Mouse (Mus musculus) megakaryocyte, embryonic 14.5 days (primary cell): Measurements from ENCODE around the gene Polr2j. TPM values are rescaled to one million over a fixed set of nuclear protein-coding genes. Genes with fewer than 3 reads are reported as not detected.
"Not testable (repeated sequence)": the region's sequence is repeated elsewhere in the genome, so short reads cannot be mapped to it uniquely, and the experiment has no call there.

ENCODE experiments used
- H3K27me3 ChIP-seq: replicated peaks from 2 replicates; pipeline ENCODE3; 2012; ENCODE audit warnings: inconsistent platforms
- H3K36me3 ChIP-seq: replicated peaks from 2 replicates; pipeline ENCODE3; 2012; ENCODE audit warnings: low read length, inconsistent platforms, mixed read lengths
- H3K4me1 ChIP-seq: 2 replicates; pipeline ENCODE4 v1.6.1; 2012; ENCODE audit warnings: inconsistent platforms
- H3K4me3 ChIP-seq: replicated peaks from 2 replicates; pipeline ENCODE3; 2012; ENCODE audit warnings: moderate library complexity, mild to moderate bottlenecking, inconsistent platforms
- H3K9me3 ChIP-seq: 2 replicates; pipeline ENCODE4 v1.6.1; 2012; ENCODE audit warnings: inconsistent platforms
- FLI1 ChIP-seq: IDR thresholded peaks from 2 replicates; pipeline ENCODE4 v1.6.1; 2012; ENCODE audit warnings: low read length, inconsistent platforms, mixed read lengths
- GATA1 ChIP-seq: IDR thresholded peaks from 3 replicates; pipeline ENCODE4 v1.6.1; 2012; ENCODE audit warnings: mixed read lengths, low read length, inconsistent platforms, borderline replicate concordance
- polyA plus RNA-seq: library from polyadenylated mRNA; stranded (reverse); fragments of >175 nt; gene quantifications from 2 replicates; pipeline ENCODE4 v1.2.3, GENCODE M21; 2012; ENCODE audit warnings: low replicate concordance; ENCODE audit not compliant: insufficient read depth

Polr2j gene
- polyA plus RNA-seq, 1 experiment = 91.2 TPM

DNA sequence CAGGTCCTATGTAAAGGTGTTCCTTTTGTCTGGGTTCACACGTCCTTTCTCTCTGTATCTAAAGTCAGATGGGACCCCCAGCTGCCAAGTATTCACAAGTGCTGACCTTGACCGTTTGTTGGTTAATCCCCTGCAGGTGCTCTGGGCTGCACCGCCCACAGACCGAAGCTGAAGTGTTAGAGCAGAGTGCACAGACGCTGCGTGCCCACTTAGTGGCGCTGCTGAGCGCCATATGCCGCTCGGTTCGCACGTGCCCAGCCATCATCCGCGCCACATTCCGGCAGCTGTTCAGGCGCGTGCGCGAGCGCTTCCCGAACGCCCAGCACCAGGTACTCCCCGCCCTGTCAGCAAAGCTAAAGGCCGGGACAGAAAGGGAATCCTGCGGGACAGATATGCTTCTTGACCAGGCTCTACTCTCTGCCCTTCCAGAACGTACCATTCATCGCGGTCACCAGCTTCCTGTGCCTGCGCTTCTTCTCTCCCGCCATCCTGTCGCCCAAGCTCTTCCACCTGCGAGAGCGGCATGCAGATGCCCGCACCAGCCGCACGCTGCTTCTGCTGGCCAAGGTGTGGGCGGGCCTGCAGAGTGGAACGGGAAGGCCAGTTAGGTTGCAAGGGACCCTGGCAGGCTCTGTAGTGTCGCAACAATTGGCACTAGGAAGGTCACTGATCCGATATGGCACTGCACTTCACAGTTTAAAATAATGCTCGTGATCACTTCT lies 14.2 kb upstream of the Polr2j start:
- peaks cover 32% of the 10 kb centered on the region for H3K4me1 ChIP-seq
- H3K36me3 ChIP-seq = peaks cover 10% of the 10 kb centered on the region
- peaks cover 16% of the 10 kb centered on the region for H3K27me3 ChIP-seq
- TF ChIP-seq GATA1 = no peak
- no peak for TF ChIP-seq FLI1
- peaks cover 6% of the 10 kb centered on the region for H3K9me3 ChIP-seq
- H3K4me3 ChIP-seq = peak overlapping the region; percentile 92

DNA sequence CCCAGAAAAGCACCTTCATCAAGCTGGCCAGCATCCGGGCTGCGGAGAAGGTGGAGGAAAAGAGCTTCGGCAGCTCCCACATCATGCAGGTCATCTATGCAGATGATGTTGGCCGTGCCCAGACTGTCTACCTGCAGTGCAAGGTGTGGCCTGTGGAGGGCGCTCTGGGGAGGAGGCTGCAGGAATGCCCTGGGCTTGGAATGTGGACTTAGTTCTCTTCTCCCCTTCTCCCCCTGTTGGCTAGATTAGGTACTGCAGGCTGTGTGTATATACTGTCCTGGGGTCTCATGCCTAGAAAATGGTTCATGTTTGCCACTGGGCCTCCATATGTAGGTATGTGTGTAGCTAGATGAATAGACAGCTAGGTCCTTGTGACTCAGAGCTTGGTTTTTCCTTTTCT lies 11.9 kb upstream of the Polr2j start:
- Histone ChIP-seq H3K36me3 (peaks cover 10% of the 10 kb centered on the region), H3K27me3 (peaks cover 8% of the 10 kb centered on the region), H3K9me3 (peaks cover 6% of the 10 kb centered on the region), H3K4me1 (peaks cover 53% of the 10 kb centered on the region), H3K4me3 (no peak overlapping the region)
- TF ChIP-seq GATA1 (no peak), FLI1 (no peak)

DNA sequence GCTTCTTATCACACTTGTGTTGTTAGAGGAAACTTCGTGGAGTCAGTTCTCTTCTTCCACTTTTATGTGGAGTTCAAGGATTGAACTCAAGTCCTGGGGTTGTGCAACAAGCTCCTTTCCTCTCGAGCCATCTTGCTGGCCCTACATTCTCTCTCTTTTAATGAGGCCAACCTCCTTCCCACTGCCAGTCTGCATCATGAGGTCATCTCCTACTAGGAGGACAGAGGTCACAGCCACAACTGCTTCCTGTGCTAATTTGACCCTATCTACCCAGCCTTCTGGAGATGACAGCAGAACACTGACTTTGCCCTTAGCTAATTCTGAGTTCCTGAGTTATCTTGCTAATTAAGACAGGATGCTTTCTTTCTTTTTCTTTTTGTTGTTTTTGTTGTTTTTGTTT lies 7.9 kb upstream of the Polr2j start:
- H3K4me3 ChIP-seq = no peak overlapping the region
- H3K36me3 ChIP-seq = peaks cover 10% of the 10 kb centered on the region
- H3K4me1 ChIP-seq = peaks cover 37% of the 10 kb centered on the region
- H3K27me3 ChIP-seq = peaks cover 5% of the 10 kb centered on the region
- peaks cover 6% of the 10 kb centered on the region for H3K9me3 ChIP-seq
- TF ChIP-seq GATA1 (no peak), FLI1 (no peak)

DNA sequence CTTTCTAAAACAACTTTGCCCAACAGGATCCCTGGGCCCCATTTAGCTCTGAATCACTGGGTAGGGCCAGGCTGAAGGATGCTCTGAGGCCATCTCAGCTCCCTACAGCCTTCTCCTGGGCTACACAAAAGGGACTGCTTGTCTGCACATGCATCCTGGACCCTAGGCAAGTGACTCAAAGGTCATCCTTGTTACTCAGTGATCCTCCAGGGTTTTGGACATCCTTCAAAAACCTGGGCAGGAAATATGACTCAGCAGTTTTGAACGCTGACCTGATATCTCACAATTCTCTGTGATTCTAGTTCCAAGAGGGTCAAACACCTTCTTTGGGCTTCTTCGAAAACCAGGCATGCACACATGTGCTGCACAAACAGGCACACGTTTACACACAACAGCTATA lies 7.4 kb upstream of the Polr2j start:
- Histone ChIP-seq H3K4me3 (peak overlapping the region; percentile 69), H3K4me1 (peaks cover 37% of the 10 kb centered on the region), H3K36me3 (peaks cover 6% of the 10 kb centered on the region), H3K27me3 (peaks cover 5% of the 10 kb centered on the region), H3K9me3 (peaks cover 6% of the 10 kb centered on the region)
- TF ChIP-seq GATA1 (no peak), FLI1 (no peak)

DNA sequence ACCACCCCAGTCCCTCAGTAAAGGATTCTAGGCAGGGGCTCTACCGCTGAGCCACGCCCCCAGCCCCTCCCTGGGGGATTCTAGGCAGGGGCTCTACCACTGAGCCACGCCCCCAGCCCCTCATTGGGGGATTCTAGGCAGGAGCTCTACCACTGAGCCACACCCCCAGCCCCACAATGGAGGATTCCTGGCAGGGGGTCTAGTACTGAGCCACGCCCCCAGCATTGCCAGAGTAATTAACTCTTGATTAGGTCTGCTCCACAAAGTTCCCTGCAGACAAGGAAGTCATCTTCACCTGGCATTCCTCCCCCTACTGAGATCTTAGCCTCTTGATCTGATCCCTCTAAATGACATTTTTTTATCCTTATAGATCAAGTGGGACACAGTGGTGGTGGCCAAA lies 2.9 kb upstream of the Polr2j start:
- H3K9me3 ChIP-seq, H3K27me3 ChIP-seq, H3K36me3 ChIP-seq, H3K4me3 ChIP-seq: not testable (repeated sequence)
- H3K4me1 ChIP-seq = peaks cover 48% of the 10 kb centered on the region

DNA sequence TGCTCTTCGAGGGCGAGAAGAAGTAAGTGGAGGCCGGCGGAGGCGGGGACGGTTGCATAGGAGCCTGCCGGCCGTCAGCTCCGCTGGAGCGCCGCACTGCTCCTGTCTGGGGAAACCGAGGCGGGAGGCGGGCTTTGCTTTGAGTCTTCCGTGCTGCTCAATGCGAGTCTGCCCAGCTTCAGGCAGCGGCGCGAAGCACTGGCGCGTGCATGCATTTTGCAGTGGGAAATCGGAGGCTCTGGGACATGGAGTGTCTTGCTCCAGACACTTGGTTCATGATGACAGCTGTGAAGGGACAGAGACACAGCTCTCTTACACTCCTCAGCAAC lies 317 bp downstream of the Polr2j start:
- H3K27me3 ChIP-seq = no peaks in the 10 kb centered on the region

DNA sequence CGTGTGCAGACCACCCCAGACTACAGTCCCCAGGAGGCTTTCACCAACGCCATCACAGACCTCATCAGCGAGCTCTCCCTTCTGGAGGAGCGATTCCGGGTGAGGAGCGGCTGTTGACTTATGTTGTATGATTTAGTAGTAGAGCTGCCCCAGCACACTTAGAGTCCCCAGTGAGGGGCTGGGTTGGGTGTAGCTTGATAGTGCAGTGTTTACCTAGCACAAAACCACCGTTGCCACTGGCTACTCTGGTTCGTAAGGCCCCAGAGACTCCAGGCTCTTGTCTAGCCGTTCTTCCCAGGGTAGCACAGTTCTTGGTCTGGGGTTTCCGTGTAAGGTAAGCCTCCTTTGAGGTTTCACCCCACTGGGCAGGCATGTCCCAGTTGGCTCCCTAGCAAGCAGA lies 5.7 kb downstream of the Polr2j start:
- no peaks in the 10 kb centered on the region for H3K27me3 ChIP-seq
- H3K36me3 ChIP-seq = peaks cover 88% of the 10 kb centered on the region
- no peak overlapping the region for H3K4me3 ChIP-seq
- H3K9me3 ChIP-seq = no peaks in the 10 kb centered on the region
- TF ChIP-seq GATA1 (no peak), FLI1 (no peak)
- H3K4me1 ChIP-seq = peaks cover 24% of the 10 kb centered on the region

More for the DNA sequence above, 317 bp downstream of the Polr2j start:
- Histone ChIP-seq H3K4me3 (peak overlapping the region; percentile 95), H3K4me1 (peaks cover 42% of the 10 kb centered on the region), H3K9me3 (no peaks in the 10 kb centered on the region), H3K36me3 (peaks cover 34% of the 10 kb centered on the region)
- TF ChIP-seq GATA1 (no peak), FLI1 (no peak)

DNA sequence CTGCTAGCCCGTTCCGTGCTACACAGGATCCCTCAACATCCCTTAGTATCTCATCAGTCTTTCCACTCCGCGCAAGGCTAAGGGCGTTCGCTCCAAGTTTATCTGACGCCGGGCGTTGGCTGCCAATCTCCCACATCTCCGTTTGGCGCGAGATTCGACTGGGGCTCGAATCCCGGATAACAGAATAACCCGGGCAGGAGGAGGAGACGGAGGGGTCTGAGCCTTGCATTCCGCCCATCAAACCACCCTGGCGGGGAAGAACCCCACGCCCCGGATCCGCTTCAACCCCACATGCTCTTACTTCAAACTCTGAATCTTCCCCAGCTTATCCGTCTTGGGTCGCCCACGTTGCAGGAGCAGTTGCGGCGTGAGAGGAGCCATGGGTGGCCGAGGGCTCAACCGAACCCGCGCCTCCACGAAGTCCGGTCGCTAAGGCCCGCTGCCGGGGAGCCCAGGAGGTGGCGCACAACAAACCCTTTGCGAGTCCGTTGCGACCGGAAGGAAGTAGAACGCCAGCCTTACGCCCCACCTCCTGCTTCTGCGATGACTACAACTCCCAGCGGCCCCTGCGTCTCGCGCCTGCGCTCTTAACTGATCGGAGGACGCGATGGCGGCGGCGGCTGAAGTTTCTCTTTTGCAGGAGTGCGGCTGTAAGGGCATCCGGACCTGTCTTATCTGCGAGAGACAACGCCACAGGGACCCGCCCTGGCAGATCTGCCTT lies 19.3 kb downstream of the Polr2j start, which contains the start of the genes Lrwd1 and Alkbh4:
Gene Lrwd1, minus strand, starts transcription at position 504 of the 721 bp plus-strand sequence.
Gene Alkbh4, plus strand, starts transcription at position 576 of the 721 bp plus-strand sequence.
- H3K4me1 ChIP-seq = peaks cover 65% of the 10 kb centered on the region
- peak within 1 kb of the TSS; percentile 95 for H3K4me3 ChIP-seq
- H3K36me3 ChIP-seq = peaks cover 68% of the 10 kb centered on the region
- no peaks in the 10 kb centered on the region for H3K9me3 ChIP-seq
- H3K27me3 ChIP-seq = no peaks in the 10 kb centered on the region
- no peak for TF ChIP-seq GATA1
- TF ChIP-seq FLI1 = 0 out of 2 replicates have a peak, but pooled peaks have one; percentile 36

DNA sequence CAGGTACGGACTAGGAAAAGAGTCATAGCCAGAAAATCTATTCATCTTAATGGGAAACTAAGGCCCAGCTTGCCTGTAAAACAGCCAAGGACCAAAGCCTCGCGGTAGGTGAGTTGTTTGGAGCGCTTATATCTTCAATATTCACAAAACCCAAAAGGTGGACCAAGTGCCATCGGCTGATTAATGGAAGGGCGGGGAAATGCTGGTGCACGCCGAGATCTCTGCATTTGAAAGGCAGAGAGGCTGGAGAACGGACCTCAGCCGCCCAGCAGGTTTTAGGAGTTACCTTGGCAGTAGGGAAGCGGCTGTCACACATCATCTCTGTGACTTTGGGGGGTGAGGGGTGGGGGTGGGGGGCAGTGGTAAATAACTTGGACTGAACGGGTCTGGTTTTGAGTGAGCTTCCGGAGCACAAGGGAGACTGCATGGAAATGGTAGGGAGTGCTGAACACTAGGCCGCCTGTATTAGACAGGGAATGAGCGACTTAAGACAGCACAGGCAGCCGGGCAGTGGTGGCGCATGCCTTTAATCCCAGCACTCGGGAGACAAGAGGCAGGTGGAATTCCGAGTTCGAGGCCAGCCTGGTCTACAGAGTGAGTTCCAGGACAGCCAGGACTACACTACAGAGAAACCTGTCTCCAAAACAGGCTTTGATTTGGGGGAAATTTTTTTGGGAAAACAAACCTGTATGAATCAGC lies 20.0 kb downstream of the Polr2j start:
- peaks cover 58% of the 10 kb centered on the region for H3K4me1 ChIP-seq
- H3K9me3 ChIP-seq = no peaks in the 10 kb centered on the region
- peaks cover 69% of the 10 kb centered on the region for H3K36me3 ChIP-seq
- H3K4me3 ChIP-seq = peak overlapping the region; percentile 95
- no peak for TF ChIP-seq GATA1
- no peak for TF ChIP-seq FLI1
- H3K27me3 ChIP-seq = no peaks in the 10 kb centered on the region

DNA sequence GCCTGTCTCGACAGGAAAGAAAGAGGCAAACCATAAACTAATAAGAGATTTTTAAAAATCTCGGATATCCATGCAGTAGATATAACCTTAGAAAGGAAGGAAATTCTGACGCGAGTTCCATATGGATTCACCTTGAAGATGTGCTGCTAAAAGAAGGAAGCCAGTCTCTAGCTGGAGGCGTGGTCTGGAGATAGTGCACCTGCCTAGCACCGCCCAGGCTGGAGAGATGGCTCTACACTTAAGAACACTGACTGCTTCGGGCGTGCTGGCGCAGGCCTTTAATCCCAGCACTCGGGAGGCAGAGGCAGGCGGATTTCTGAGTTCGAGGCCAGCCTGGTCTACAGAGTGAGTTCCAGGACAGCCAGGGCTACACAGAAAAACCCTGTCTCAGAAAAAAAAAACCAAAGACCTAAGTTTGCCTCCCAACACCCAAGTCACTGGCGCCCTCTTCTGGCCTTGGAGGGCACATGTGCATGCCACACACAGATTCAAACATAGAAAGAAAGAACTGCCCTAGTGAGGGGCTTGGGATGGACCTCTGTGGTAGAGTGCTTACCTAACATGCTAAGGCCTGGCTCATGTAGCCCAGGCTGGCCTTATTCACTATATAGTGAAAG lies 21.3 kb downstream of the Polr2j start:
- H3K4me1 ChIP-seq = peaks cover 53% of the 10 kb centered on the region
- no peaks in the 10 kb centered on the region for H3K9me3 ChIP-seq
- no peaks in the 10 kb centered on the region for H3K27me3 ChIP-seq
- TF ChIP-seq FLI1 (no peak), GATA1 (no peak)
- peaks cover 69% of the 10 kb centered on the region for H3K36me3 ChIP-seq
- peak overlapping the region; percentile 72 for H3K4me3 ChIP-seq
